Mouse (Mus musculus) ovary, adult 2 months (tissue): ENCODE results near the gene Aup1. TPM values are rescaled to one million over a fixed set of nuclear protein-coding genes. Genes with fewer than 3 reads are reported as not detected.

Source experiments
- polyA plus RNA-seq: library from polyadenylated mRNA; depleted of rRNA; stranded (reverse); fragments of >200 nt; gene quantifications from 2 replicates; pipeline ENCODE4 v1.2.3, GENCODE M21; 2012; rRNA removed

Gene Aup1
- polyA plus RNA-seq = 668 and 727 TPM in 2 replicates

GRCm38 (mm10) chr6:83054074-83054851 is at the start of gene Aup1:
TSS of gene Aup1 (plus strand) at chr6:83054521.

GRCm38 (mm10) chr6:83033249-83034185 is 20.8 kb upstream of the Aup1 start, which contains the start of the genes Dok1 and Loxl3:
TSS of gene Dok1 (minus strand) at chr6:83033471.
TSS of gene Loxl3 (plus strand) at chr6:83034173.

GRCm38 (mm10) chr6:83054871-83055431 is 630 bp downstream of the Aup1 start, which contains the start of gene Htra2:
TSS of gene Htra2 (minus strand) at chr6:83055273.

GRCm38 (mm10) chr6:83057790-83058189 is 3.5 kb downstream of the Aup1 start, which contains the start of gene Dqx1:
TSS of gene Dqx1 (plus strand) at chr6:83057844.

GRCm38 (mm10) chr6:83070247-83070310 is 15.8 kb downstream of the Aup1 start, which contains the start of gene Tlx2:
TSS of gene Tlx2 (minus strand) at chr6:83070293.

GRCm38 (mm10) chr6:83077630-83078323 is 23.5 kb downstream of the Aup1 start, which contains the start of gene Pcgf1:
TSS of gene Pcgf1 (plus strand) at chr6:83077869.

GRCm38 (mm10) chr6:83086121-83087035 is 32.1 kb downstream of the Aup1 start, which contains the start of gene Lbx2:
TSS of gene Lbx2 (plus strand) at chr6:83086367.

GRCm38 (mm10) chr6:83101316-83101687 is 47.0 kb downstream of the Aup1 start, which contains the start of the genes Ccdc142 and Gm42688:
TSS of gene Ccdc142 (plus strand) at chr6:83101601.
TSS of gene Gm42688 (plus strand) at chr6:83101617.

Other genes with a start within 250 kb of the Aup1 start
- gene Sema4f, start 114.8 kb upstream of the Aup1 start, polyA plus RNA-seq = 1.3 and 1.5 TPM in 2 replicates
- gene M1ap, start 107.6 kb upstream of the Aup1 start, polyA plus RNA-seq = 0.15 and 0.23 TPM in 2 replicates
- 11.3 and 14.4 TPM in 2 replicates for gene Dok1, start 21.1 kb upstream of the Aup1 start, polyA plus RNA-seq
- gene Loxl3, start 20.3 kb upstream of the Aup1 start, polyA plus RNA-seq = 13.3 and 14.9 TPM in 2 replicates
- gene Htra2, start 752 bp downstream of the Aup1 start, polyA plus RNA-seq = 58.2 and 63.9 TPM in 2 replicates
- gene Dqx1, start 3.3 kb downstream of the Aup1 start, polyA plus RNA-seq = 2.0 and 2.6 TPM in 2 replicates
- not detected in 2 replicates for gene Tlx2, start 15.8 kb downstream of the Aup1 start, polyA plus RNA-seq
- 26.2 and 38.5 TPM in 2 replicates for gene Pcgf1, start 23.3 kb downstream of the Aup1 start, polyA plus RNA-seq
- 18.9 and 19.3 TPM in 2 replicates for gene Lbx2, start 31.8 kb downstream of the Aup1 start, polyA plus RNA-seq
- gene Ccdc142, start 47.1 kb downstream of the Aup1 start, polyA plus RNA-seq = 21.7 and 28.8 TPM in 2 replicates
- gene Gm42688, start 47.1 kb downstream of the Aup1 start, polyA plus RNA-seq = 7.0 and 8.5 TPM in 2 replicates
- gene Mrpl53, start 54.5 kb downstream of the Aup1 start, polyA plus RNA-seq = 98.5 and 124 TPM in 2 replicates
- gene Mogs, start 61.0 kb downstream of the Aup1 start, polyA plus RNA-seq = 124 and 132 TPM in 2 replicates
- gene Wbp1, start 67.0 kb downstream of the Aup1 start, polyA plus RNA-seq = 174 and 210 TPM in 2 replicates
- 79.8 and 116 TPM in 2 replicates for gene Ino80b, start 70.9 kb downstream of the Aup1 start, polyA plus RNA-seq
- gene Rtkn, start 80.9 kb downstream of the Aup1 start, polyA plus RNA-seq = 65.5 and 80.1 TPM in 2 replicates
- 7.4 and 8.4 TPM in 2 replicates for gene Wdr54, start 101.9 kb downstream of the Aup1 start, polyA plus RNA-seq
- 4.1 and 4.4 TPM in 2 replicates for gene 1700003E16Rik, start 101.9 kb downstream of the Aup1 start, polyA plus RNA-seq
- 186 and 187 TPM in 2 replicates for gene Dctn1, start 111.4 kb downstream of the Aup1 start, polyA plus RNA-seq
- gene Slc4a5, start 165.3 kb downstream of the Aup1 start, polyA plus RNA-seq = 1.5 and 2.3 TPM in 2 replicates